Mouse (Mus musculus) kidney, adult 2 months (tissue): ENCODE measurements around the gene Gm20521. TPM values are rescaled to one million over a fixed set of nuclear protein-coding genes. Genes with fewer than 3 reads are reported as not detected.

Experiments used
- DNase-seq: peaks from one replicate; pipeline ENCODE4 v3.0.0; 2021
- H3K27ac ChIP-seq: fragments of 200-500 bp; 2 replicates; pipeline ENCODE4 v1.5.1; 2012; ENCODE audit warnings: low read depth, low read length, control low read depth, inconsistent platforms; ENCODE audit not compliant: insufficient read depth
- H3K27me3 ChIP-seq: fragments of 200-500 bp; replicated peaks from 2 replicates; pipeline ENCODE4 v1.6.1; 2012; ENCODE audit warnings: mild to moderate bottlenecking, moderate library complexity, low read length, inconsistent platforms; ENCODE audit not compliant: control insufficient read depth, insufficient read depth
- H3K36me3 ChIP-seq: fragments of 200-500 bp; 2 replicates; pipeline ENCODE4 v1.6.1; 2012; ENCODE audit warnings: mild to moderate bottlenecking, moderate library complexity, low read length, inconsistent platforms; ENCODE audit not compliant: control insufficient read depth, insufficient read depth
- H3K4me1 ChIP-seq: fragments of 200-500 bp; 2 replicates; pipeline ENCODE4 v1.6.1; 2011; ENCODE audit warnings: low read length; ENCODE audit not compliant: control insufficient read depth, insufficient read depth
- H3K4me3 ChIP-seq: fragments of 200-500 bp; 2 replicates; pipeline ENCODE4 v1.5.1; 2011; ENCODE audit warnings: mild to moderate bottlenecking, low read depth, low read length, control low read depth; ENCODE audit not compliant: insufficient read depth
- CTCF ChIP-seq: fragments of 200-500 bp; conservative IDR thresholded peaks from 2 replicates; pipeline ENCODE4 v1.5.1; 2011; ENCODE audit warnings: low read depth, mild to moderate bottlenecking, control low read depth, low read length, moderate library complexity, mixed read lengths; ENCODE audit not compliant: insufficient read depth, insufficient read length
- POLR2A ChIP-seq: fragments of 200-500 bp; IDR thresholded peaks from one replicate; pipeline ENCODE4 v1.6.1; 2011; ENCODE audit warnings: low read depth, low read length, control low read depth
- WGBS: fragments of 180-500 bp; shearing (Covaris S2); methylation state at CpG from one replicate; pipeline ENCODE4 v1.1.7; 2018; 5-methylcytosine and 5-hydroxymethylcytosine counted together
- polyA plus RNA-seq: library from polyadenylated mRNA; depleted of rRNA; stranded (reverse); fragments of >200 nt; gene quantifications from 2 replicates; pipeline ENCODE4 v1.2.3, GENCODE M21; 2012

Gm20521 gene
- polyA plus RNA-seq, 1 experiment: not detected

DNA sequence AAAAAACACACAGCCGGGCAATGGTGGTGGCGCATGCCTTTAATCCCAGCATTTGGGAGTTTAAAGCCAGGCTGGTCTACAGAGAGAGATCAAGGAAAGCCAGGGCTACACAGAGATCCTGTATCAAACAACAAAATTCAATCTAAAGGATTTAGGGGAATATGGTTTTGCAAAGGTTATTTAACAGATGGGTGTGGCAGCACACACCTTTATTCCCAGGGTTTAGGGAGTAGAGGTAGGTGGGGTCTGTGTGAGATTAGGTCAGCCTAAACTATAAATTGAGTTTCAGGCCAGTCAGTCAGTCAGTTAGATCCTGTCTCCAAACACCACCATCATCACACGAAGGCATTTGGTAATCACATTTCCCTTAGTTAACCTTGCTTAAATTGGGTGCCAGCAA, 9.0 kb downstream of the Gm20521 start, which contains the start of gene Pabpn1:
Gene Pabpn1, plus strand, starts transcription at position 301 of the 400 bp plus-strand sequence.
- 94% methylated on average over 3 of the region's 3 CpGs for WGBS
- H3K4me1 ChIP-seq: peaks cover 7% of the 10 kb centered on the region; the same call in 1 of the 2 replicates
- no peaks in the 10 kb centered on the region for H3K27me3 ChIP-seq
- TF ChIP-seq CTCF: no peak
- TF ChIP-seq POLR2A: no peak
- H3K27ac ChIP-seq: peak within 1 kb of the TSS; percentile 27
- peaks cover 8% of the 10 kb centered on the region; the same call in 1 of the 2 replicates for H3K36me3 ChIP-seq
- no peak for DNase-seq
- no peak within 1 kb of the TSS for H3K4me3 ChIP-seq

DNA sequence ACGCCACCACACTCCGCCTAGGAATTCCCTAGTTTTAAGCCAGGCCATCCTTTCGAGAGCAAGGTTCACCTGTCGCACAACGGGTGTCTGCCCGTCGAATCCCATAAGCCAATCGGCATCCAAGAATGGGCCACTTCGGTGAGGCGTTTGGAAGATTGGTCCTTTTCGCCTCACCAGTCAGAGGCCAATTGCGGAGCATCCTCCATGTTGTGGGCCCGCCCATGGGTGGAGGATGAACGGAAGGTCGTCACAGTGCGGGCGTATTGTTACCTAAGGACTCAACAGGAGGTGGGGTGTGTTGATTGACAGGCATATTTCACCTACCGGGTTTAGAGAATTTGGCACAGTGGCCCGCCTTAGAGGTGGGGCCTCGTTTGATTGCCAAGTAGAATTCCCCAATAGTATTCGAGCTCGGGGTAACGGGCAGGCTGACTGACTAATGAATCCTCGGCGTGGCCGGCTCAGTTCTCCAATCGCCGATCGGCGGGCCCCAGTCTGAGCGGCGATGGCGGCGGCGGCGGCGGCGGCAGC, 10.5 kb downstream of the Gm20521 start:
- peaks cover 7% of the 10 kb centered on the region; the same call in 1 of the 2 replicates for H3K4me1 ChIP-seq
- H3K27ac ChIP-seq: peak overlapping the region; percentile 27
- no peaks in the 10 kb centered on the region for H3K27me3 ChIP-seq
- peaks cover 11% of the 10 kb centered on the region for H3K36me3 ChIP-seq
- H3K4me3 ChIP-seq: peak overlapping the region; percentile 99
- DNase-seq: peak; percentile 100
- TF ChIP-seq POLR2A (peak; percentile 82), CTCF (no peak)
- under 1% methylated on average over 38 of the region's 38 CpGs for WGBS

DNA sequence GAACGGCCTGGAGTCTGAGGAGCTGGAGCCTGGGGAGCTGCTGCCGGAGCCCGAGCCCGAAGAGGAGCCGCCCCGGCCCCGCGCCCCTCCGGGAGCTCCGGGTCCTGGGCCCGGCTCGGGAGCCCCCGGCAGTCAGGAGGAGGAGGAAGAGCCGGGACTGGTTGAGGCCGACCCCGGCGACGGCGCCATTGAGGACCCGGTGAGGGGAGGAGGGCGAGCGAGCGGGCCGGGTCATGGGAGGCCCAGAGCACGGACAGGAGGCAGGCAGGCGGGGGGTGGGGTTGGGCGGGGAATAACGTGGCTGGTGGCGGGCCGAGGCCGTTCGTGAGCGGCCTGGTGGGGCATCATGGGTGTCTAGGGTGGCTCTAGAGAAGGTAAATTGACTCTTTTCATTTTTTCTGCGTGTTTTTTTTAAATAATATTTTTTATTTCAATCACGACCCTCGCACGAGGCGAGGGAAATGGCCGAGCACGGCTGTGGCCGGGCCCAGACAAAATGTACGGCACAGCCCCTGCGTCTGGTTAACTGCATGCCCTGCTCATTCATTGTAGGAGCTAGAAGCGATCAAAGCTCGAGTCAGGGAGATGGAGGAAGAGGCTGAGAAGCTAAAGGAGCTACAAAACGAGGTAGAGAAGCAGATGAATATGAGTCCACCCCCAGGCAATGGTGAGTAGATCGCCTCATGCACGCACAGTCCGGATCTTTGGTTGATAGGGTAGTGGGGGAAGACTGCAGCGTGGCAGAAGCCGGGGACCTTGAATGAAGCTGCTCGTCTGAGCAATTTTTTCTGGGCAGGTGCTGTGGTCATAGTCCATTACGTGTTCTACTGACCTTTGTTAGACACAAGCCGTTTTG, 11.3 kb downstream of the Gm20521 start:
- peak; percentile 75 for DNase-seq
- H3K36me3 ChIP-seq: peaks cover 11% of the 10 kb centered on the region
- TF ChIP-seq POLR2A (no peak), CTCF (no peak)
- peak overlapping the region; percentile 99 for H3K4me3 ChIP-seq
- H3K27me3 ChIP-seq: no peaks in the 10 kb centered on the region
- 1% methylated on average over 54 of the region's 54 CpGs for WGBS
- peaks cover 7% of the 10 kb centered on the region; the same call in 1 of the 2 replicates for H3K4me1 ChIP-seq
- H3K27ac ChIP-seq: peak overlapping the region; percentile 95

DNA sequence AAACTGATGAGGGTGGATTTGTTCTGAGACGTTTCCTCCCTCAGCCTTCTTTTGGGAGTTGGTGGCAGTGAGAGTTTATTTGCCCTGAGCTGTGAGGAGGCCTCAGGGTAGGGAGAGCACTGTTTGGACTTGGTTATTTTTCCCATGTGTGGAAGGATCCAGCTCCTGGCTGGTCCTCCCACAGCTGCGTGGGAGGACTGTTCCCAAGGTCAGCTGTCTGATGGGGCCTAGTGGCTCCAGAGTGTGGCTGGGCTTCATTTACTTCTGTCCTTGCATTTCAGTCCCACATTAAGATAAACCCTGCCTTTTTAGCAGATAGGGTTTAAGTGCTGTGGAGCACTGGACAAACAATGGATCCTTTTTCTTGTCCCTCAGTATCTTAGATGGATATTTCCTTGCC, 14.2 kb downstream of the Gm20521 start:
- Histone ChIP-seq H3K4me3 (no peak overlapping the region), H3K27me3 (no peaks in the 10 kb centered on the region), H3K27ac (no peak overlapping the region), H3K4me1 (peaks cover 12% of the 10 kb centered on the region; the same call in 1 of the 2 replicates), H3K36me3 (peaks cover 11% of the 10 kb centered on the region)
- 25% methylated on average over 2 of the region's 2 CpGs for whole genome bisulfite sequencing
- TF ChIP-seq POLR2A (no peak), CTCF (no peak)
- no peak for DNase-seq

DNA sequence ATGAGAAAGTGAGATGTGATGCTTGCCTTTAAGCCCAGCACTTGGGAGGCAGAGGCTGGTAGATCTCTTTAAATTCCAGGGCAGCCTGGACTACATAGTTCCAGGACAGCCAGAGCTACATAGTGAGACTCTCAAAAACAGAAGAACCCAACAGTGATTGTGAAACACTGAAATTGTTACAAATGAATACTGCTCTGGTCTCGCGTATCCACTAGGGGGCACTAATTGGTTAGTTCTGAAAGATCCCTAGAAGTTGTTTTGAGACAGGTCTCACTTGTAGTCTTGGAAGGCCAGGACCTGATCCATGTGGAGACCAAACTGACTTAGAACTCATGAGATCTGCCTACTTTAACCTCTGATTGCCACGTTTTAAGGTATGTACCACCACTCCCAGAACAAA, 17.1 kb downstream of the Gm20521 start:
- TF ChIP-seq POLR2A (no peak), CTCF (peak; percentile 41)
- DNase-seq: peak; percentile 89
- no peaks in the 10 kb centered on the region for H3K27me3 ChIP-seq
- H3K4me1 ChIP-seq: peaks cover 8% of the 10 kb centered on the region; the same call in 1 of the 2 replicates
- no peak overlapping the region for H3K27ac ChIP-seq
- under 1% methylated on average over 3 of the region's 3 CpGs for WGBS
- peaks cover 11% of the 10 kb centered on the region for H3K36me3 ChIP-seq
- H3K4me3 ChIP-seq: no peak overlapping the region

DNA sequence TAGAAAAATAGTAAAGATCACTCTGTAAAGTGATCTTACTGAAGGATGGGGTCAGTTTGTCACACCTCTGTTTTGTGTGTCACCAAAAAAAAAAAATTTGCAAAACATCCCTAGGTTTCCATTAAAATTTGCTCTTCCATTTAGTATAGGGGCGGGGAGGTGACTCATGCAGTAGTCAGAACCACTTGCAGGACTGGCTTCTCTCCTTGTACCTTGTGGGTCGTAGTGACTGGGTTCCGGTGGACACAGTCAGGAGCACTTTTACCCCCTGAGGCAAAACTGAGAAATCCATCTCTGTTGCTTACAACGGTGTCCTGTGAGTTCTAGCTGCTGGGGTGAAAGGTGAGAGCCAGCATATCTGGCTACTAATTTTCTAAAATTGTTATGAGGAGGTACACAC, 20.4 kb downstream of the Gm20521 start:
- Histone ChIP-seq H3K36me3 (no peaks in the 10 kb centered on the region; the same call in 1 of the 2 replicates), H3K27ac (no peak overlapping the region), H3K4me3 (no peak overlapping the region), H3K27me3 (no peaks in the 10 kb centered on the region), H3K4me1 (peaks cover 5% of the 10 kb centered on the region; the same call in 1 of the 2 replicates)
- no peak for DNase-seq
- TF ChIP-seq POLR2A (no peak), CTCF (no peak)
- 78% methylated on average over 4 of the region's 4 CpGs for WGBS

DNA sequence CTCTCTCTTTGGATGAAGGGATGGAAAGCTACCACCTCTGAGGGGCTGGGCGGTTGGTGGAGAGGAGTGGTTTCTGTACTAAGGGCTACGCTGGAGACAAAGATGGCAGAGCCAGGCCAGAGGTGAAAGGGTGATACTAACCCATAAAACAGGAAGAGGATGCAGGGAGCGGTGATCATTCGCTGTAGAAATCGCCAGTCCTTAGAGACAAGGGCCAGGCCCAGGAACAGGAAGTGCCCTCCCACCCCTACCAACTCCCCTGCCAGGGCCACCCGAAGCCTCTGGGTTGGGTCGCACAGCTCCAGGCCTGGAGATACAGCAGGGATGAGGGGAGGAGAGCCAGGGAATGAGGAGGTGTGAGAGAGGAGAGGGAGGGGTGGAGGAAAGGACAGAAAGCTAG, 25.4 kb downstream of the Gm20521 start:
- 66% methylated on average over 7 of the region's 7 CpGs for WGBS
- Histone ChIP-seq H3K27me3 (no peaks in the 10 kb centered on the region), H3K4me3 (no peak overlapping the region), H3K27ac (no peak overlapping the region), H3K4me1 (0 out of 2 replicates have a peak, but pooled peaks cover 3% of the 10 kb centered on the region), H3K36me3 (no peaks in the 10 kb centered on the region)
- TF ChIP-seq POLR2A (no peak), CTCF (no peak)
- DNase-seq: no peak
